Mouse (Mus musculus): ENCODE measurements around the gene Obp2a. TPM values are rescaled to one million over a fixed set of nuclear protein-coding genes. Genes with fewer than 3 reads are reported as not detected.

The Obp2a gene
- total and polyA plus RNA-seq, 3 experiments: not detected

DNA sequence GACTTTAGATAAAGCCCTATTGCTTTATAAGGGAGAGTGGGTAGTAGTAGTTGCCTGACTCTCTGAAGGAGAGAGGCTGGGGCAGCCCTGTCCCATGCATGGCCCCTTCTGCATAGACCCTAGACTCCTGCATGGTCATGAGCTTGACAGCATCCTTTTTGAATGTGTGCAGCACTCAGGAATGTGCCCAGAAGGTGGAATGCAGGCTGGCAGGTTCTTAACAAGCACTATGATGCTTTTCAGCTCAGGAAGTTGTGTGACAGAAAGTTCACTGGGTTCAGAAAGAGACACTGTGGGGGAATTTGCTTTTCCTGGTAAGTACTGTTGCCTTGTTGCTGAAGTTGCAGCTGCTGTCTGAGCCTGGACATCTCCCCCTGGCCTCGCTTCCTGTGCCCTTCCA, 45.3 kb upstream of the Obp2a start:
- Histone ChIP-seq H3K4me2 (ENCODE audit: insufficient read depth, low read depth, poor library complexity, severe bottlenecking) (no peak overlapping the region), H3K4me3 (replicated peaks in 1 of 3; ENCODE audit: low read depth in 2 of 3, low read length in 2 of 3, poor library complexity in 1 of 3) (no peak overlapping the region), H3K4me1 (ENCODE audit: control insufficient read depth in 1 of 2, insufficient read depth in 2 of 2) (peaks cover 15 to 20% of the 10 kb centered on the region in 2 experiments; a peak in 3 of 4 replicates), H3K36me3 (replicated peaks in 1 of 2; ENCODE audit: control insufficient read depth in 1 of 2, insufficient read depth in 1 of 2, low read length in 1 of 2) (no peaks in the 10 kb centered on the region), H3K27ac (ENCODE audit: insufficient read depth, low read depth) (no peak overlapping the region), H3K9ac (ENCODE audit: insufficient read depth, low read depth) (no peak overlapping the region), H3K27me3 (replicated peaks) (peaks cover 59% of the 10 kb centered on the region), H3K9me3 (replicated peaks; ENCODE audit: low read length) (no peaks in the 10 kb centered on the region), H3K79me2 (replicated peaks; ENCODE audit: control insufficient read depth, extremely low read depth, insufficient read depth, poor library complexity, severe bottlenecking) (no peaks in the 10 kb centered on the region)
- no peak for DNase-seq (ENCODE audit: extremely low read depth)
- dilution Hi-C loops (cut with MboI; ENCODE audit: extremely low pct_ligation_motif_present, extremely low pct_unique_long_range_greater_than_20kb, low sequenced_read_pairs): no loop called here
- in situ Hi-C loops (cut with MboI; ENCODE audit: low pct_ligation_motif_present, low pct_unique_long_range_greater_than_20kb, low sequenced_read_pairs): no loop called here
- no peak for TF ChIP-seq TCF12 (IDR thresholded peaks at IDR 0.05; ENCODE audit: low read depth, low read length)
- no peak for TF ChIP-seq UBTF (IDR thresholded peaks at IDR 0.05; ENCODE audit: low read depth, low read length)
- no peak for TF ChIP-seq RCOR1 (conservative IDR thresholded peaks at IDR 0.05; ENCODE audit: low read depth, low read length)
- no peak for TF ChIP-seq HCFC1 (IDR thresholded peaks at IDR 0.05; ENCODE audit: low read depth, low read length)
- no peak for TF ChIP-seq IRF4 (IDR thresholded peaks at IDR 0.05; ENCODE audit: low read depth, low read length)
- TF ChIP-seq NELFE (IDR thresholded peaks at IDR 0.05; ENCODE audit: low read depth, low read length): no peak
- TF ChIP-seq USF2 (conservative IDR thresholded peaks at IDR 0.05; ENCODE audit: low read depth, low read length): no peak
- TF ChIP-seq SMC3 (IDR thresholded peaks at IDR 0.05; ENCODE audit: low read depth, low read length): no peak
- TF ChIP-seq EP300 (IDR thresholded peaks at IDR 0.05; ENCODE audit: low read length): no peak
- TF ChIP-seq MAX (IDR thresholded peaks at IDR 0.05; ENCODE audit: low read length): no peak
- TF ChIP-seq GABPA (IDR thresholded peaks at IDR 0.05; ENCODE audit: insufficient replicate concordance, low read depth, low read length): no peak
- TF ChIP-seq ELF1 (IDR thresholded peaks at IDR 0.05; ENCODE audit: low read depth, low read length): no peak
- no peak for TF ChIP-seq JUND (conservative IDR thresholded peaks at IDR 0.05; ENCODE audit: low read depth, low read length)
- TF ChIP-seq JUN (IDR thresholded peaks at IDR 0.05; ENCODE audit: insufficient read depth, low read depth, low read length): no peak
- TF ChIP-seq BHLHE40 (IDR thresholded peaks at IDR 0.05; ENCODE audit: low read depth, low read length): no peak

DNA sequence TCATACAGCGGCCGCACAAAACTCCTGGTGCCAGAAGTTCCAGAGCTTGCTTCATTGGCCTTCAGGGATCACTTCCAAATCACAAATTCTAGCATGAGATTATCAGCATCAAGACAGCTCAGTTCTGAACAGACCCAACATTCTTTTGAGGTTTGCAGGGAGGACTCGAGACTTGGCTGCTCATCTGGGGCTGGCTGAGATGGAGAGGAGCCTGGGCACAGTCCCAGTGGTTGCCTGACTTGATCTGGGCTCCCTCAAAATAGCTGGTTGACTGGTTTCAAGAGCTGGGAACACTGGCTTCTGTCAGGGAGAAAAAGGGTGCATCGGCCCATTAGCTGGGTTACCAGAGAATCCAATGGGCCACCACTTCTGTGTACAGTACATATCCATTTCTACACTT, 43.2 kb upstream of the Obp2a start:
- no peak overlapping the region for H3K27ac ChIP-seq (ENCODE audit: insufficient read depth, low read depth)
- no peaks in the 10 kb centered on the region for H3K9me3 ChIP-seq (replicated peaks; ENCODE audit: low read length)
- peaks cover 15 to 20% of the 10 kb centered on the region in 2 experiments; a peak in 3 of 4 replicates for H3K4me1 ChIP-seq (ENCODE audit: control insufficient read depth in 1 of 2, insufficient read depth in 2 of 2)
- TF ChIP-seq MAZ (IDR thresholded peaks at IDR 0.05; ENCODE audit: low read depth, low read length) (no peak), BHLHE40 (IDR thresholded peaks at IDR 0.05; ENCODE audit: low read depth, low read length) (no peak), E2F4 (IDR thresholded peaks at IDR 0.05; ENCODE audit: insufficient replicate concordance, low read depth, low read length) (no peak), TBP (conservative IDR thresholded peaks at IDR 0.05; ENCODE audit: low read depth, low read length) (no peak), UBTF (IDR thresholded peaks at IDR 0.05; ENCODE audit: low read depth, low read length) (no peak), ETS1 (conservative IDR thresholded peaks at IDR 0.05; ENCODE audit: low read depth, low read length) (no peak), ELF1 (IDR thresholded peaks at IDR 0.05; ENCODE audit: low read depth, low read length) (no peak), HCFC1 (IDR thresholded peaks at IDR 0.05; ENCODE audit: low read depth, low read length) (no peak), SMC3 (IDR thresholded peaks at IDR 0.05; ENCODE audit: low read depth, low read length) (no peak), MYC (IDR thresholded peaks at IDR 0.05; ENCODE audit: low read depth, low read length) (no peak), TCF12 (IDR thresholded peaks at IDR 0.05; ENCODE audit: low read depth, low read length) (no peak), ZNF384 (IDR thresholded peaks at IDR 0.05; ENCODE audit: low read depth, low read length) (no peak), JUN (IDR thresholded peaks at IDR 0.05; ENCODE audit: insufficient read depth, low read depth, low read length) (no peak), ZMIZ1 (IDR thresholded peaks at IDR 0.05; ENCODE audit: low read depth, low read length) (no peak), KAT2A (IDR thresholded peaks at IDR 0.05; ENCODE audit: insufficient replicate concordance, low read length) (no peak), POLR2AphosphoS2 (IDR thresholded peaks at IDR 0.05; ENCODE audit: low read depth, low read length) (no peak), MAX (IDR thresholded peaks at IDR 0.05; ENCODE audit: low read length) (no peak)
- H3K27me3 ChIP-seq (replicated peaks): peaks cover 38% of the 10 kb centered on the region
- no peaks in the 10 kb centered on the region for H3K36me3 ChIP-seq (replicated peaks in 1 of 2; ENCODE audit: control insufficient read depth in 1 of 2, insufficient read depth in 1 of 2, low read length in 1 of 2)
- no peak overlapping the region for H3K4me3 ChIP-seq (replicated peaks in 1 of 3; ENCODE audit: low read depth in 2 of 3, low read length in 2 of 3, poor library complexity in 1 of 3)
- H3K79me2 ChIP-seq (replicated peaks; ENCODE audit: control insufficient read depth, extremely low read depth, insufficient read depth, poor library complexity, severe bottlenecking): no peaks in the 10 kb centered on the region
- no peak overlapping the region for H3K9ac ChIP-seq (ENCODE audit: insufficient read depth, low read depth)
- H3K4me2 ChIP-seq (ENCODE audit: insufficient read depth, low read depth, poor library complexity, severe bottlenecking): no peak overlapping the region
- DNase-seq (ENCODE audit: extremely low read depth): no peak
- in situ Hi-C loops (cut with MboI; ENCODE audit: low pct_ligation_motif_present, low pct_unique_long_range_greater_than_20kb, low sequenced_read_pairs) (no loop called here), dilution Hi-C loops (cut with MboI; ENCODE audit: extremely low pct_ligation_motif_present, extremely low pct_unique_long_range_greater_than_20kb, low sequenced_read_pairs) (no loop called here)

Data from CH12.LX (cell line).